Comparison of ENCODE assay signal across 13 mouse cellular contexts in the genomic region with DNA sequence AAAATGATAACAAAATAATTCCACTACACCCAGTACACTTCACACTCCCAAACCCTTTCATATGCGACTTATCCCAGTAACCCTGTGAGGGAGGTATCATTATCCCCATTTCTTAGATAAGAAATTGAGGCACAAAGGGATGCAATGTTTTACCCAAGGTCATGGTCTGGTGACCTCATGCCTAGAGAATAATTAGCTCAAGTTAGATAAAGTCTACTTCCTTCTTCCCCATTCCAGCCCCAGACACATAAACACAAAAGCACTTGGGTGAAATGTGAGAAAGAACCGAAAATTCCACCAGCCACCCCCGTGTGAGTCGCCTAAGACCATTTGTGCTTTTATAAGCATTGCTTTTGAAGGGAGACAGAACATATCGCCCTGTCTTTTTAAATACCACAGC.
DNase-seq lines count a peak whose midpoint lies in the region; ATAC-seq and TF ChIP-seq lines count a peak whose summit lies in the region.
"Had no signal": no experiment of that assay in that cellular context is flagged by ENCODE, and none has a peak within 500 bp of the region (broad histone marks: within the 10 kb centered on the region; RNA-seq: fewer than 3 reads in every experiment).

No protein-coding gene starts in this region.

- ATAC-seq in heart, embryonic 14.5 days (ENCODE audit: insufficient number of reproducible peaks, insufficient read depth, low FRiP score, low read depth) = no peak
- ATAC-seq in lung, embryonic 15.5 days (ENCODE audit: borderline replicate concordance, extremely low read depth, low FRiP score, low TSS enrichment) = no peak
- no peak for ATAC-seq in heart, postnatal 0 days (ENCODE audit: insufficient read depth, low read depth)
- ATAC-seq in midbrain, embryonic 16.5 days = no peak
- no peak for ATAC-seq in megakaryocyte progenitor cell, adult 5-6 weeks (replicated peaks; ENCODE audit: poor library complexity)
- ATAC-seq: midbrain, embryonic 15.5 days had no signal

- H3K27me3 ChIP-seq in heart, embryonic 14.5 days (ENCODE audit: control insufficient read depth, insufficient read depth, low read length) = no peaks in the 10 kb centered on the region
- H3K27me3 ChIP-seq in lung, embryonic 15.5 days = no peaks in the 10 kb centered on the region
- no peaks in the 10 kb centered on the region for H3K27me3 ChIP-seq in heart, postnatal 0 days (ENCODE audit: control insufficient read depth, insufficient read depth, low read length)
- no peaks in the 10 kb centered on the region for H3K27me3 ChIP-seq in midbrain, embryonic 16.5 days (ENCODE audit: control insufficient read depth, insufficient read depth, low read depth, low read length)
- H3K27me3 ChIP-seq: hindbrain, embryonic 15.5 days; midbrain, embryonic 15.5 days had no signal

- no peak overlapping the region for H3K4me3 ChIP-seq in heart, embryonic 14.5 days (ENCODE audit: control insufficient read depth in 1 of 2, insufficient read depth in 1 of 2, low read depth in 1 of 2, low read length in 2 of 2)
- no peak overlapping the region for H3K4me3 ChIP-seq in lung, embryonic 15.5 days
- H3K4me3 ChIP-seq in heart, postnatal 0 days (ENCODE audit: low read depth, low read length) = no peak overlapping the region
- H3K4me3 ChIP-seq in midbrain, embryonic 16.5 days (ENCODE audit: low read depth, low read length) = no peak overlapping the region
- H3K4me3 ChIP-seq: hindbrain, embryonic 15.5 days; midbrain, embryonic 15.5 days had no signal

- no peaks in the 10 kb centered on the region for H3K36me3 ChIP-seq in heart, embryonic 14.5 days (ENCODE audit: control insufficient read depth, insufficient read depth, low read length)
- no peaks in the 10 kb centered on the region for H3K36me3 ChIP-seq in lung, embryonic 15.5 days
- no peaks in the 10 kb centered on the region for H3K36me3 ChIP-seq in heart, postnatal 0 days (replicated peaks; ENCODE audit: control insufficient read depth, insufficient read depth, low read length)
- no peaks in the 10 kb centered on the region for H3K36me3 ChIP-seq in midbrain, embryonic 16.5 days (ENCODE audit: control insufficient read depth, insufficient read depth, low read length)
- H3K36me3 ChIP-seq: hindbrain, embryonic 15.5 days; midbrain, embryonic 15.5 days had no signal

- no peak for TF ChIP-seq EP300 in heart, postnatal 0 days (IDR thresholded peaks at IDR 0.05; ENCODE audit: low read depth)

- H3K27ac ChIP-seq in heart, embryonic 14.5 days (replicated peaks in 1 of 2; ENCODE audit: control insufficient read depth in 1 of 2, insufficient read depth in 1 of 2, low read depth in 2 of 2, low read length in 2 of 2) = peak overlapping the region in 1 of 2 experiments; percentile 67; a peak in 2 of 4 replicates
- peak overlapping the region; percentile 25 for H3K27ac ChIP-seq in lung, embryonic 15.5 days
- H3K27ac ChIP-seq in heart, postnatal 0 days (ENCODE audit: low read depth) = peak overlapping the region; percentile 62
- H3K27ac ChIP-seq in midbrain, embryonic 16.5 days (ENCODE audit: low read length) = no peak overlapping the region
- H3K27ac ChIP-seq: hindbrain, embryonic 15.5 days; midbrain, embryonic 15.5 days had no signal

- H3K9ac ChIP-seq in heart, embryonic 14.5 days (ENCODE audit: low read length) = peak overlapping the region; percentile 46
- no peak overlapping the region for H3K9ac ChIP-seq in lung, embryonic 15.5 days
- H3K9ac ChIP-seq in heart, postnatal 0 days (replicated peaks; ENCODE audit: low read depth, low read length) = no peak overlapping the region
- H3K9ac ChIP-seq in midbrain, embryonic 16.5 days (ENCODE audit: low read depth, low read length) = no peak overlapping the region
- H3K9ac ChIP-seq: hindbrain, embryonic 15.5 days; midbrain, embryonic 15.5 days had no signal

- WGBS in heart, embryonic 14.5 days = 17% methylated on average over 5 of the region's 5 CpGs
- whole genome bisulfite sequencing in lung, embryonic 15.5 days = 18% methylated on average over 5 of the region's 5 CpGs
- 22% methylated on average over 5 of the region's 5 CpGs for WGBS in heart, postnatal 0 days
- 60% methylated on average over 5 of the region's 5 CpGs for WGBS in midbrain, embryonic 16.5 days

- no peak for DNase-seq in heart, adult 8-10 months (ENCODE audit: low spot score)
- DNase-seq in lung, postnatal 25 days (ENCODE audit: low spot score) = no peak
- no peak for DNase-seq in heart, postnatal 0 days (ENCODE audit: low spot score)
- DNase-seq: cerebellum, adult 18-20 months; lung, postnatal 14 days; right cerebral cortex, adult 18-20 months; thymus, postnatal 25 days had no signal

- peak overlapping the region; percentile 21; the same call in 1 of the 2 replicates for H3K4me2 ChIP-seq in heart, embryonic 14.5 days (ENCODE audit: low read length)
- H3K4me2 ChIP-seq in lung, embryonic 15.5 days = no peak overlapping the region
- H3K4me2 ChIP-seq in heart, postnatal 0 days (ENCODE audit: low read depth, low read length) = no peak overlapping the region
- H3K4me2 ChIP-seq in midbrain, embryonic 16.5 days (ENCODE audit: low read length) = no peak overlapping the region
- H3K4me2 ChIP-seq: hindbrain, embryonic 15.5 days; midbrain, embryonic 15.5 days had no signal

- H3K9me3 ChIP-seq in heart, embryonic 14.5 days (ENCODE audit: control insufficient read depth, low read length) = no peaks in the 10 kb centered on the region
- H3K9me3 ChIP-seq in lung, embryonic 15.5 days = no peaks in the 10 kb centered on the region
- no peaks in the 10 kb centered on the region for H3K9me3 ChIP-seq in heart, postnatal 0 days (replicated peaks; ENCODE audit: control insufficient read depth, low read length)
- H3K9me3 ChIP-seq in midbrain, embryonic 16.5 days (replicated peaks; ENCODE audit: control insufficient read depth, low read length, poor library complexity, severe bottlenecking) = no peaks in the 10 kb centered on the region
- H3K9me3 ChIP-seq: hindbrain, embryonic 15.5 days; midbrain, embryonic 15.5 days had no signal

- TF ChIP-seq CTCF in heart, postnatal 0 days (IDR thresholded peaks at IDR 0.05; ENCODE audit: low read depth) = no peak

- peaks cover 28 to 52% of the 10 kb centered on the region in 2 experiments for H3K4me1 ChIP-seq in heart, embryonic 14.5 days (ENCODE audit: control insufficient read depth in 2 of 2, insufficient read depth in 2 of 2, low read length in 2 of 2)
- peaks cover 73% of the 10 kb centered on the region for H3K4me1 ChIP-seq in lung, embryonic 15.5 days
- H3K4me1 ChIP-seq in heart, postnatal 0 days (ENCODE audit: control insufficient read depth, insufficient read depth) = peaks cover 47% of the 10 kb centered on the region
- H3K4me1 ChIP-seq in midbrain, embryonic 16.5 days (ENCODE audit: control insufficient read depth, insufficient read depth, low read length) = no peaks in the 10 kb centered on the region
